Mouse (Mus musculus) right cerebral cortex, adult 18-20 months (tissue): ENCODE measurements around the gene Car10.
"Not testable (repeated sequence)": the region's sequence is repeated elsewhere in the genome, so short reads cannot be mapped to it uniquely, and the experiment has no call there.

Source experiments
- DNase-seq: peaks from one replicate; pipeline ENCODE4 v3.0.0; 2022; ENCODE audit warnings: mixed read lengths

The Car10 gene

DNA sequence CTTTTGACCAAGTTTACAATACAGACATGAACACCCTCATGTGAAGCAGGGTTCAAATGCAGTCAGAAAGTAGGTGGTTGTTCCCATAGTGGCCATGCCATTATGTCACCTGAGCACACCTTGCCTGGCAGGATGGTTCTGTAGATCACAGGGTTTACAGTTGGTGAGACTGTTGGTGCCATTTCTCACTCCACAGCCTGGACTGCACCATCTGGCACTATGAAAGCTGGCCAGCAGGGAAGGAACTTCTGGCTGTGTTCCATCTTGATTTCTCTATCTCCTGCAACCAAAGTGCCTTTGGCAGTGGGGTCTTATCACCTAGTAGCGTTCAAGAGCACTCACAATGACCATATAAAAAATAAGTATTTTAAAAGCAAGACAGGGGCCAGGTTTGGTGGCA, 303.3 kb downstream of the Car10 start:
- not testable (repeated sequence) for DNase-seq

- DNase-seq = peak; percentile 29
Observed at GRCm38 (mm10) chr11:93407981-93408380, 310.2 kb downstream of the Car10 start.

DNA sequence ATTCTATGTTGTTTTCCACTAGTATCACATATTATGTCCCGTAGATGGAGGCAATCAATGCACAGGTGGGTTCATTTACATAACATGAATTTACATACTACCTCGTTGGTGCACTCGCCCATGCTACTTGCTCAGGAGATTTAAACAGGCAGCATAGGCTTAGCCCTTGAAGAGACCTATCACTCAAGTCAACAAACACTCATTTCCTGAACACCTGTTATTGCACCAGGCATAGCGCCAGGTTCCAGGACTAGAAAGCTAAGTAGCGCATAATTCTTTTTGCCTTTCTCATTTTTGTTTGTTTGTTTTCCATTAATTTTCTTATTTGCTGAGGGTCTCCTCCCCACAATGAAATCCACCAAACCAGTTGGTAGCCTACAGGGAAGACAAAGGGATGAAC, 333.7 kb downstream of the Car10 start:
- DNase-seq = no peak

DNA sequence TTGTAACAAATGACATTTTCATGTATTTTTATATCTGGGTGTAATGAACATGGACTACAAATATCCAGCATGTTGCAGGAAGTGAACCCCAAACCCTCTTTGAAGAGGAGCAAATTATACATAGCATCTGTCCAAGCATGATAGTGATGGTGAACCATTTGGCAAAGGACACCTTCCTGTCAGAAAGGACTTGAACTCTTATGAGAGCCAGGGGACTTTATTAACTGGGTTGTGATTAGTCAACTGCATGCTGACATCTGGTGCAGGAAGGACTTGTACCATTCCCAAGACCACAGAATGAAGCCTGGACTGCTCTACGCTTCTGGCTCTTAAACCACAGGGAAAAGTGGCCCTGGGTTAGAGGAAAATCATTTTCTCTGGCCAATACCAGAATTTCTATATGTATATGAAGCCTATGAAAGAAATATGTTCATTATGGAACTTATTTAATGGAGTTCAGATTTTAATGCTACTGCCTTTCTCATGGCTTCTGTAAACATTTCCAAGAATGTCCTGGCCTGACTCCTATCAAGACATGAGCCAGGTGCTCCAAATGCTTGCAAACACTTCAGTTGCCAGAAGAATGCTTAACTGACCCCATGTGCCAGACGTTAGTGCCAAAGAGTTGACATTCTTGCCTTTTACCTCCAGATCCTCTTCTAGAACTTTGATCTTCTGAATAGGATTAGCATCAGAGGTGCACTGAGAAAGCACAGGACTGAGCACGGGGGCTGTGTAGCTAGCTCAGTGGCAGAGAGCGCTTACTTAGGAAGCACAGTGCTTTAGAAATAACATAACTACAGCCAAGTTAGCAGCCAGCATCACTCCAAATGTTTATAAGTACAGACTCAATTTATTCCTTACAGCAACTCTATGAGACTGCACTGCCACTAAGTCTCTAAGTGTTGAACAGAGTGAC, 337.4 kb downstream of the Car10 start:
- DNase-seq = no peak

DNA sequence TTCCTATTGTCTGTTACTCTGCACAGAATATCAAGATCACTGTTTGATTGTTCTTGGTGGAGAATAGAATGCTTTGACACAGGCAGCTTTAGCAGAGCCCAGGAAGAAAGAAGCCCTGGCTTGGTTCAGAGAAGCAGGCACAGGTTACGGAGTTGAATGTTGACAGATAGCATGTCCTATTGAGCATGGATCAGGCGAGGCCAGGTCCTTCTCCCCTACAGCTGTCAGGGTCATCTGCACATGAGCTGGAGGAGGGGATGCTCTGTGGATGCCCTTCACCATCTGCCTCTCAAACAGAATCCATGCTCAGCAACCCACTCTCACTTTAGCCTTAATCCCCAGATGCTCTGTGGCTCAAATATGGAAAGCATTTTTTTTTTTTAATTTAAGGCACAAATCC, 339.1 kb downstream of the Car10 start:
- no peak for DNase-seq

- DNase-seq = no peak
Observed at GRCm38 (mm10) chr11:93440466-93440865, 342.6 kb downstream of the Car10 start.

DNA sequence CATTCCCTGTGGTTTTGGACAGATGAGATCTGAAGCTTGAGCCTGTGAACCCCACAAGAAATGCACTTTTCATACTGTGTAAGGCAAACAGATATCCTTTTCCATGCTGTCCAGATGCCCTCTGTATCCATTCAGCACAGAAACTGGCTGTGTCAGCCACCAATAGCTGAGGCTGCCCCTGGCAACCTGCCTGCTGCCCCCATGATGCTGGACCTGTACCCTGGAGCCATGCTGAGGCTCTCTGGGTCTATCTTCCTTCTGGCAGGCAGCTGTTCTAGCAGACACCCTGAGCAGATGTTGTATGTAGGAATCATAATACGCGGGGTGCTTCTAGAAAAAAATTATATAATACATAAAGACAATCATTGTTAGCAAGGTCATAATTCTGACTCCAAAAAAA, 345.9 kb downstream of the Car10 start:
- DNase-seq = no peak

DNA sequence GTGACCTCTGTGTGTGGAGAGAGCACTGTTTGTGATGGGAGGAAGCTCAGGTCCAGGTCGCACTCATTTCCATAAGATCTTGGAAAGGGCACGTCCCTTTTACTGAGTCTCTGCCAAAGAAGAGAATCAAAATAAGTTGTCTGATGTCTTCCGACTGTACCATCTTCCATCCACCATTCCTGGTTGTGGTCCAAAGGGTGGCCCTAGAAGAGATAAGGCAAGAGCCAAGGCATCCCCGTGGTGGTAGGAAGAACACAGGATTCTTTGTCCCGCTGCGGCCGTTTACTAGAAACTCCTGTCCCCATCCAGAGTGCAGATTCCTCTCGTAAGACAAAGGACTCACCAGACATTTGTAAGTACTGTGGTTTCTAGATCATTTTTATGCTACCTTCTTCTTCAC, 346.9 kb downstream of the Car10 start:
- DNase-seq = no peak

GRCm38 (mm10) chr11:93447566-93447965, 349.7 kb downstream of the Car10 start:
- DNase-seq = no peak

GRCm38 (mm10) chr11:93448290-93449256, 350.7 kb downstream of the Car10 start:
- no peak for DNase-seq

- DNase-seq = no peak
Observed at GRCm38 (mm10) chr11:93450535-93450934, 352.7 kb downstream of the Car10 start.

GRCm38 (mm10) chr11:93466221-93466620, 368.4 kb downstream of the Car10 start:
- DNase-seq = no peak

GRCm38 (mm10) chr11:93467711-93468110, 369.9 kb downstream of the Car10 start:
- no peak for DNase-seq

- no peak for DNase-seq
Observed at GRCm38 (mm10) chr11:93470771-93471170, 372.9 kb downstream of the Car10 start.

DNA sequence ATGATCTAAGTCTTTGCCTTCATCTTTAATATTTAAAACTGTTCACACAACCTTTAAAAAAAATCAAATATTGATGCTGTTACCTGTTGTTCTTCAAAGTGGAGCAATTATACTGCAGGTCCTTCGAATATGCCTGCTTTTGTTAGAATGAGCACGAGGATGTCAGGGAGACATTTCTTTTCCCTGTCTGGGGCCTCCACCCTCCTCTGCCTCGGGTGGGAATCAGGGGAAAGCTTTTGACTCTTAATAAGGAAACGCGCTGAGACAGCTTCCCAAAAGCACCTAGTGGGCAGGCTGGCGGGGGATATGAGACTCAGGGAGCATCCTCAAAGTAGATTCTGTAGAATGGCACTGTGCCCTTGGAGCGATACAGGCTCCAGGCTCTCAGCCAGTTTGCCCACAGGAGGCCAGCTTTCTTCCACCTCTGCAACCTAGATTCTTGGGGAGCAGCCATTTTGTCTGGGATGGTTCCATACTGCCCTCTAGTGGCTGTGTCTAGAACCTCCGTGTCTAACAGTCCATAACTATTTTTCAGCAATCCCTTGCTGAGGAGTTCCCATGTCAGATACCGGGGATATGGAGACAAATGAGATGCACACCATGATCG, 373.8 kb downstream of the Car10 start:
- peak; percentile 87 for DNase-seq

- no peak for DNase-seq
Observed at GRCm38 (mm10) chr11:93484661-93485060, 386.8 kb downstream of the Car10 start.

GRCm38 (mm10) chr11:93487021-93487420, 389.2 kb downstream of the Car10 start:
- DNase-seq = peak; percentile 36

DNA sequence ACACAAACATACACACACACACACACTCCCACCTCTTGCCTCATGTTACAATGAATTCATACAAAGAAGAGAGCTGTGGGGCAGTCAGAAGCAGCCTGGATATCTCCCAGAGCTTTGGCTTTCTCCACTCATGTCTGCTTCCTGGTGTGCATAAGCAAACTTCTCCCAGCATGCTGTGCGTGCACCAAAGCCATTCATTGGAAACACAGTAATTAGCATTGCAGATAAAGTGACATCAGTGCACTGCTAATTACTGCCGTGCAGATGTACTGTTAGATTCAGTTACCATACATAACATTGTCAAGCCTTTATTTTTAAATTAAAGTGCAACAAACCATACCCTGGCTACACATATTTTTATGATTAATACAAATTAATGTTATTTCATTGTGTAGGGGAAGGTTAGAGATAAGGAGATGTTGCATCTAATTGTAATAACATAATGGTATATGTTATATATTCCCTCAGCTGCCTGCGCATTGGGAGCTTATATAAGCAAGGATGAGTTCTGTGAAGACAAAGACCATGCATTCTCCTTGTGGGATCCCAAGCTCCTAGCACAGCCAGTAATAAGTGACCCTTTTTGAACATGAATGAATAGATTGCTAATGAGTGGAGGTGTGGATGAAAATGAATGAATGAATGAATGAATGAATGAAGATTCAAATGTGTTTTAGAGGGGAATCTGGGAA, 390.2 kb downstream of the Car10 start:
- DNase-seq = no peak

DNA sequence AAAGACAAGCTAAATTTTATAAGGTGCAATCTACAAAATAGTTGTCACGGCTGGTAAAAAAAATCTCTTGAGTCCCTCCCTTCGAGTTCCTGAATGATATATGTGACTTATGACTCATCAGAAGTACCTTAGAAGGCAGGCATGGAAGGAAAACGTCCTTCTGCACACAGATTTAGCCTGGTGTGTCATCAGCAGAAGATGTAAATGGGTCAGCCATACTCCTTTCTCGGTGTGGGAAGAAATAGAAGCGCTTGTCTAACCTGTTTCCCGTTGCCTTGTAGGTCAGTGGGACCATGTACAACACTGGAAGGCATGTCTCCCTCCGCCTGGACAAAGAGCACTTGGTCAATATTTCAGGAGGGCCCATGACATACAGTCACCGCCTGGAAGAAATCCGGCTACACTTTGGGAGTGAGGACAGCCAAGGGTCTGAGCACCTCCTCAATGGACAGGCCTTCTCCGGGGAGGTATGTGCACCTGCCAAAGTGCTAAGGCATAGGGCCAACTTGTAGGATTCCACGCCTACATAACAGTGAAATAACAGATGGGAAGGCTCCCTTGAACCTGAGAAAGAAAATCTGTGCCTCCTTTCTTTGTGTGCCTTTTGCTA, 392.5 kb downstream of the Car10 start:
- DNase-seq = peak; percentile 52

DNA sequence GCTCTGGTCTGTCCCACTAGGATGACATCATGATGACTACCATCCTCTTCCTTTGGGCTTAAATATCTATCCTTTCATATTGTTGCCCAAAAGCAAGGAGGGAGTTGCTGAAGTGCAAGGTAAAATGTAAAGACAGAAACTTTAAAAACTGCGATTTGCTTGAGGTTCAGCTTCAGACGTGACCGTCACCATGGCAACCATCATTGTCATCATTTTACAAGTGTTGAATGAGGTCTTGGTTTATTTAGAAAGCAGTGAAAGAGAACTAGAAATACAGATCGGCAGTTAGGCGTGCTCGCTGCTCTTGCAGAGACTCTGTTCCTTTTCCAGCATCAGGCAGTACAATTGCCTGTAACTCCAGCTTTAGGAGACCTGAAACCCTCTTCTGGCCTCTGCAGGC, 400.1 kb downstream of the Car10 start:
- DNase-seq = no peak

- no peak for DNase-seq
Observed at GRCm38 (mm10) chr11:93500442-93500841, 402.6 kb downstream of the Car10 start.

DNA sequence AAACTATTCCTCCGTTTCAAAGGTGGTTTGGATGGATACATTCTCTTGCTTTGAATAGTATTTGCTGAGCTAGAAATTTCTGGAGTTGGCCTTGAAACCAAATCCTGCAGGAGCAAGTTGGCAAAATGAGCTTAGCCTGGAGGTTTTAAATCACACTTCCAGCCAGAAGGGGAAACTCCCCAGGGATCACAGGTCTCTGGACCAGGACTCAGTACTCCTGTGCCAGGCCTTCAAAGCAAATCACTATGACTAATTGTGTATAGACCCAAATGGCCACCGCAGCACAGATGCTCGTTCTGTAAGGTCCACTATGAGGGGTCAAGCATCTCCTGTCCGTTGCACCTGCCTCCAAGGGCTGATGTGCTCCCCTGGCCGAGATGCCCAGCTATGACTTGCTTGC, 403.8 kb downstream of the Car10 start:
- no peak for DNase-seq
